Mouse (Mus musculus) ES-E14 (cell line): Measurements from ENCODE around the gene Metrnl. TPM values are rescaled to one million over a fixed set of nuclear protein-coding genes. Genes with fewer than 3 reads are reported as not detected.
A peak's percentile ranks its signal among the peaks of the same experiment; 100 is the strongest.

Experiments
- DNase-seq: peaks from one replicate; pipeline ENCODE4 v3.0.0-alpha.2; 2013; ENCODE audit warnings: low read depth, low spot score
- H3K27ac ChIP-seq: 2 replicates; pipeline ENCODE4 v1.5.1; 2012; ENCODE audit warnings: low read depth, mild to moderate bottlenecking, low read length, moderate library complexity, mixed read lengths; ENCODE audit not compliant: poor library complexity, insufficient read depth, severe bottlenecking
- H3K36me3 ChIP-seq: 2 replicates; pipeline ENCODE4 v1.6.1; 2012; ENCODE audit warnings: mild to moderate bottlenecking, low read length, moderate library complexity, mixed read lengths; ENCODE audit not compliant: control insufficient read depth, poor library complexity, insufficient read depth, severe bottlenecking
- H3K4me1 ChIP-seq, 2 experiments: fragments of 150-350 bp in 1 of 2; sonication (generic) in 1 of 2; 2 replicates each; pipeline ENCODE4 v1.6.1; 2012; ENCODE audit warnings: low read length in 2 of 2, mild to moderate bottlenecking in 1 of 2, mixed read lengths in 1 of 2; ENCODE audit not compliant: control insufficient read depth in 2 of 2, insufficient read depth in 2 of 2, poor library complexity in 1 of 2
- H3K4me3 ChIP-seq, 2 experiments: fragments of 150-350 bp in 1 of 2; sonication (generic) in 1 of 2; 2 replicates each; pipeline ENCODE4 v1.5.1; 2012; ENCODE audit warnings: low read length in 2 of 2, low read depth in 1 of 2, mild to moderate bottlenecking in 1 of 2, mixed read lengths in 1 of 2; ENCODE audit not compliant: insufficient read depth in 1 of 2, poor library complexity in 1 of 2, severe bottlenecking in 1 of 2
- H3K9ac ChIP-seq: 2 replicates; pipeline ENCODE4 v1.6.1; 2012; ENCODE audit warnings: low read depth, mild to moderate bottlenecking, low read length, mixed read lengths; ENCODE audit not compliant: poor library complexity, insufficient read depth, severe bottlenecking
- H3K9me3 ChIP-seq: fragments of 150-350 bp; sonication (generic); 2 replicates; pipeline ENCODE4 v1.6.1; 2012; ENCODE audit warnings: low read depth, mild to moderate bottlenecking, low read length; ENCODE audit not compliant: control insufficient read depth, insufficient read depth
- CHD2 ChIP-seq: IDR thresholded peaks from 2 replicates; pipeline ENCODE4 v1.6.1; 2014; ENCODE audit warnings: mild to moderate bottlenecking, low read depth, low read length, inconsistent platforms
- HCFC1 ChIP-seq: IDR thresholded peaks from 2 replicates; pipeline ENCODE4 v1.6.1; 2012; ENCODE audit warnings: low read length, inconsistent platforms, borderline replicate concordance; ENCODE audit not compliant: insufficient read depth
- MAFK ChIP-seq: IDR thresholded peaks from 2 replicates; pipeline ENCODE4 v1.6.1; 2014; ENCODE audit warnings: mild to moderate bottlenecking, low read depth, low read length, inconsistent platforms; ENCODE audit not compliant: insufficient read depth
- ZC3H11A ChIP-seq: IDR thresholded peaks from 2 replicates; pipeline ENCODE4 v1.6.1; 2012; ENCODE audit warnings: low read depth, mild to moderate bottlenecking, inconsistent platforms, low read length, borderline replicate concordance
- ZNF384 ChIP-seq: IDR thresholded peaks from 2 replicates; pipeline ENCODE4 v1.6.1; 2012; ENCODE audit warnings: low read depth, low read length, inconsistent platforms
- in situ Hi-C, 2 experiments: fragments of 600-800 bp; cut with MboI; formaldehyde crosslinking; loops; one replicate each; pipeline ENCODE4 v1.15.1; 2025; ENCODE audit warnings: low sequenced_read_pairs in 2 of 2, inconsistent platforms in 1 of 2; ENCODE audit not compliant: unreplicated experiment in 2 of 2
- total RNA-seq: library from RNA; depleted of rRNA; stranded (reverse); fragments of 300-350 nt; gene quantifications from 2 replicates; pipeline ENCODE4 v1.2.3, GENCODE M21; 2012

Gene Metrnl
- total RNA-seq, 1 experiment, result 13.0 TPM

GRCm38 (mm10) chr11:121734892-121735291 is 33.5 kb downstream of the Metrnl start:
- TF ChIP-seq HCFC1 (no peak), CHD2 (no peak), ZC3H11A (no peak), ZNF384 (no peak), MAFK (no peak)
- in situ Hi-C loops, result no loop called here
- no peaks in the 10 kb centered on the region for H3K4me1 ChIP-seq
- H3K4me3 ChIP-seq, result no peak overlapping the region
- no peak overlapping the region for H3K9ac ChIP-seq
- no peaks in the 10 kb centered on the region for H3K9me3 ChIP-seq
- no peaks in the 10 kb centered on the region for H3K36me3 ChIP-seq
- DNase-seq, result no peak
- no peak overlapping the region for H3K27ac ChIP-seq

GRCm38 (mm10) chr11:121738616-121739015 is 37.3 kb downstream of the Metrnl start:
- Histone ChIP-seq H3K4me3 (no peak overlapping the region), H3K36me3 (no peaks in the 10 kb centered on the region), H3K9ac (no peak overlapping the region), H3K4me1 (no peaks in the 10 kb centered on the region), H3K9me3 (no peaks in the 10 kb centered on the region), H3K27ac (no peak overlapping the region)
- in situ Hi-C loops, result no loop called here
- TF ChIP-seq ZNF384, result no peak
- TF ChIP-seq CHD2, result no peak
- TF ChIP-seq MAFK, result no peak
- no peak for TF ChIP-seq HCFC1
- no peak for DNase-seq

GRCm38 (mm10) chr11:121740906-121741305 is 39.6 kb downstream of the Metrnl start:
- in situ Hi-C loops, result no loop called here
- Histone ChIP-seq H3K36me3 (no peaks in the 10 kb centered on the region), H3K9me3 (no peaks in the 10 kb centered on the region), H3K27ac (no peak overlapping the region), H3K4me1 (no peaks in the 10 kb centered on the region), H3K9ac (no peak overlapping the region), H3K4me3 (no peak overlapping the region)
- DNase-seq, result no peak
- TF ChIP-seq HCFC1 (no peak), MAFK (no peak), ZC3H11A (no peak), CHD2 (no peak), ZNF384 (no peak)

- no peak overlapping the region for H3K27ac ChIP-seq
- DNase-seq, result no peak
These were observed 40.1 kb downstream of the Metrnl start for GRCm38 (mm10) chr11:121741433-121741832.

GRCm38 (mm10) chr11:121743113-121743512 is 41.8 kb downstream of the Metrnl start:
- no peak overlapping the region for H3K27ac ChIP-seq
- no peak overlapping the region for H3K4me3 ChIP-seq
- in situ Hi-C loops, result no loop called here
- H3K4me1 ChIP-seq, result no peaks in the 10 kb centered on the region
- no peak for DNase-seq
- no peak for TF ChIP-seq ZNF384
- TF ChIP-seq CHD2, result no peak
- no peak for TF ChIP-seq MAFK
- no peak for TF ChIP-seq ZC3H11A
- no peak for TF ChIP-seq HCFC1
- no peaks in the 10 kb centered on the region for H3K9me3 ChIP-seq
- H3K36me3 ChIP-seq, result no peaks in the 10 kb centered on the region
- H3K9ac ChIP-seq, result no peak overlapping the region

More at GRCm38 (mm10) chr11:121741433-121741832, 40.1 kb downstream of the Metrnl start:
- Histone ChIP-seq H3K4me3 (no peak overlapping the region), H3K36me3 (no peaks in the 10 kb centered on the region), H3K9me3 (no peaks in the 10 kb centered on the region), H3K4me1 (no peaks in the 10 kb centered on the region), H3K9ac (no peak overlapping the region; the same call in 1 of the 2 replicates)
- in situ Hi-C loops, result no loop called here
- TF ChIP-seq MAFK (0 out of 2 replicates have a peak, but pooled peaks have one; percentile 31), CHD2 (no peak)
